Mouse (Mus musculus): Measurements from ENCODE around the gene Tbc1d8. TPM values are rescaled to one million over a fixed set of nuclear protein-coding genes. Genes with fewer than 3 reads are reported as not detected.

Gene Tbc1d8
- polyA plus RNA-seq, 1 experiment from 2014 or later = 18.0 TPM

DNA sequence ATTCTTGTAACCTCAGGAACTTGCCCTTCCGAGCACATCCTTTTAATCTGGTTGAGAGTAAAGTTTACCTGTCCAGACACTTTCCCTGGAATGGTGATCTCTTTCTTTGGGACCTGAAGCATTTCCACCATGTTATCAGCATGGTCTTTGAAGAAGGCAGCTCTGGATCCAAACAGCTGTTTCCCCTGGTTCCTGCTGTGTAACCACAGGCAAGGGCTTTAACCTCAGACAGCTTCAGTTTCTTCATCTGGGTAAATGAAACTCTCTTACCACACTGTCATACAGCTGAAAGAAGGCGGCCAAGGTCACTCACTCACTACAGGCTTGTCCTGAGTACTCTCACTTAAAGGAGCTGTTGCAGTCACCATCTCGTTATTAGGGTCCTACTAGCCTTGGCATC lies 8.8 kb upstream of the Tbc1d8 start:
- 65% methylated on average over 3 of the region's 3 CpGs for WGBS
- TF ChIP-seq CTCF (IDR thresholded peaks at IDR 0.05) (no peak), EP300 (IDR thresholded peaks at IDR 0.05) (no peak)
- no peak for ATAC-seq
- Histone ChIP-seq H3K27ac (ENCODE audit: low read length) (no peak overlapping the region), H3K36me3 (ENCODE audit: insufficient read depth, low read length) (no peaks in the 10 kb centered on the region), H3K4me1 (ENCODE audit: insufficient read depth, low read depth, low read length) (no peaks in the 10 kb centered on the region), H3K27me3 (replicated peaks; ENCODE audit: insufficient read depth, low read length) (no peaks in the 10 kb centered on the region), H3K4me3 (ENCODE audit: low read depth, low read length) (no peak overlapping the region), H3K9ac (replicated peaks; ENCODE audit: low read depth) (no peak overlapping the region), H3K9me3 (ENCODE audit: low read length) (no peaks in the 10 kb centered on the region), H3K4me2 (replicated peaks; ENCODE audit: low read depth, low read length) (no peak overlapping the region)
- DNase-seq (ENCODE audit: low spot score) = no peak

GRCm38 (mm10) chr1:39482115-39482815 lies 3.7 kb upstream of the Tbc1d8 start:
- ATAC-seq = no peak
- TF ChIP-seq EP300 (IDR thresholded peaks at IDR 0.05) = no peak
- TF ChIP-seq CTCF (IDR thresholded peaks at IDR 0.05) = no peak
- Histone ChIP-seq H3K27ac (ENCODE audit: low read length) (no peak overlapping the region), H3K9me3 (ENCODE audit: low read length) (no peaks in the 10 kb centered on the region), H3K4me1 (ENCODE audit: insufficient read depth, low read depth, low read length) (no peaks in the 10 kb centered on the region), H3K9ac (replicated peaks; ENCODE audit: low read depth) (no peak overlapping the region), H3K4me2 (replicated peaks; ENCODE audit: low read depth, low read length) (no peak overlapping the region), H3K4me3 (ENCODE audit: low read depth, low read length) (no peak overlapping the region), H3K36me3 (ENCODE audit: insufficient read depth, low read length) (no peaks in the 10 kb centered on the region), H3K27me3 (replicated peaks; ENCODE audit: insufficient read depth, low read length) (no peaks in the 10 kb centered on the region)
- no peak for DNase-seq (ENCODE audit: low spot score)
- WGBS = 53% methylated on average over 10 of the region's 10 CpGs

- no peaks in the 10 kb centered on the region for H3K9me3 ChIP-seq (ENCODE audit: low read length)
- no peak for ATAC-seq
- H3K9ac ChIP-seq (replicated peaks; ENCODE audit: low read depth) = no peak overlapping the region
- DNase-seq (ENCODE audit: low spot score) = no peak
- H3K36me3 ChIP-seq (ENCODE audit: insufficient read depth, low read length) = no peaks in the 10 kb centered on the region
- no peak for TF ChIP-seq CTCF (IDR thresholded peaks at IDR 0.05)
- TF ChIP-seq EP300 (IDR thresholded peaks at IDR 0.05) = no peak
- H3K4me1 ChIP-seq (ENCODE audit: insufficient read depth, low read depth, low read length) = 0 out of 2 replicates have a peak, but pooled peaks cover 2% of the 10 kb centered on the region
- no peaks in the 10 kb centered on the region for H3K27me3 ChIP-seq (replicated peaks; ENCODE audit: insufficient read depth, low read length)
- H3K4me3 ChIP-seq (ENCODE audit: low read depth, low read length) = peak overlapping the region; percentile 80; the same call in 1 of the 2 replicates
- WGBS = 63% methylated on average over 5 of the region's 5 CpGs
- H3K4me2 ChIP-seq (replicated peaks; ENCODE audit: low read depth, low read length) = peak overlapping the region; percentile 86; the same call in 1 of the 2 replicates
- no peak overlapping the region for H3K27ac ChIP-seq (ENCODE audit: low read length)
Measured at GRCm38 (mm10) chr1:39479254-39479653, 699 bp upstream of the Tbc1d8 start.

DNA sequence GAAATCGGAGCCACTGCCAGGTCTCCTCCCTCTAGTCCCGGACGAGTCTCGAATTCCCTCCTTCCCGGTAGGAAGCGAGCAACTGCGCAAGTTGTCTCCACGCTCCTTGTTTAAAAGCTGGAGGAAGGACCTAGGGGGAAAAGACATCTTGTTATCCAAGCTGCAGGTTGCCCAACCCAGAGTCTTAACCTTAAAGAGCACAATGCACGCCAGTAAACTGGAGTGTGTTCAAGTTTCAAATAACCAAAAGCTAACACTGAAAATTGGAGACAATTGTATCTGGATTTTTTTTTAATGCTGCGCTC lies 293 bp upstream of the Tbc1d8 start:
- WGBS = 4% methylated on average over 10 of the region's 10 CpGs
- peak overlapping the region; percentile 80 for H3K4me3 ChIP-seq (ENCODE audit: low read depth, low read length)
- no peak for ATAC-seq
- H3K4me1 ChIP-seq (ENCODE audit: insufficient read depth, low read depth, low read length) = 0 out of 2 replicates have a peak, but pooled peaks cover 2% of the 10 kb centered on the region
- peak; percentile 82 for TF ChIP-seq EP300 (IDR thresholded peaks at IDR 0.05)
- TF ChIP-seq CTCF (IDR thresholded peaks at IDR 0.05) = no peak
- H3K36me3 ChIP-seq (ENCODE audit: insufficient read depth, low read length) = no peaks in the 10 kb centered on the region
- no peaks in the 10 kb centered on the region for H3K9me3 ChIP-seq (ENCODE audit: low read length)
- no peak for DNase-seq (ENCODE audit: low spot score)
- no peaks in the 10 kb centered on the region for H3K27me3 ChIP-seq (replicated peaks; ENCODE audit: insufficient read depth, low read length)
- H3K9ac ChIP-seq (replicated peaks; ENCODE audit: low read depth) = no peak overlapping the region
- peak overlapping the region; percentile 86 for H3K4me2 ChIP-seq (replicated peaks; ENCODE audit: low read depth, low read length)
- H3K27ac ChIP-seq (ENCODE audit: low read length) = peak overlapping the region; percentile 94

GRCm38 (mm10) chr1:39477064-39477463 lies 1.5 kb downstream of the Tbc1d8 start:
- DNase-seq (ENCODE audit: low spot score) = no peak
- TF ChIP-seq CTCF (IDR thresholded peaks at IDR 0.05) (no peak), EP300 (IDR thresholded peaks at IDR 0.05) (no peak)
- Histone ChIP-seq H3K4me2 (replicated peaks; ENCODE audit: low read depth, low read length) (peak overlapping the region; percentile 86), H3K9me3 (ENCODE audit: low read length) (no peaks in the 10 kb centered on the region), H3K9ac (replicated peaks; ENCODE audit: low read depth) (peak overlapping the region; percentile 90), H3K36me3 (ENCODE audit: insufficient read depth, low read length) (no peaks in the 10 kb centered on the region), H3K4me1 (ENCODE audit: insufficient read depth, low read depth, low read length) (0 out of 2 replicates have a peak, but pooled peaks cover 2% of the 10 kb centered on the region), H3K27me3 (replicated peaks; ENCODE audit: insufficient read depth, low read length) (no peaks in the 10 kb centered on the region), H3K4me3 (ENCODE audit: low read depth, low read length) (peak overlapping the region; percentile 80), H3K27ac (ENCODE audit: low read length) (no peak overlapping the region)
- ATAC-seq = no peak
- 58% methylated on average over 5 of the region's 5 CpGs for WGBS

GRCm38 (mm10) chr1:39476341-39476740 lies 2.2 kb downstream of the Tbc1d8 start:
- 42% methylated on average over 1 of the region's 1 CpGs for whole genome bisulfite sequencing
- TF ChIP-seq EP300 (IDR thresholded peaks at IDR 0.05) (no peak), CTCF (IDR thresholded peaks at IDR 0.05) (no peak)
- peak overlapping the region; percentile 80 for H3K4me3 ChIP-seq (ENCODE audit: low read depth, low read length)
- H3K9me3 ChIP-seq (ENCODE audit: low read length) = no peaks in the 10 kb centered on the region
- no peak for DNase-seq (ENCODE audit: low spot score)
- H3K4me1 ChIP-seq (ENCODE audit: insufficient read depth, low read depth, low read length) = 0 out of 2 replicates have a peak, but pooled peaks cover 2% of the 10 kb centered on the region
- no peaks in the 10 kb centered on the region for H3K27me3 ChIP-seq (replicated peaks; ENCODE audit: insufficient read depth, low read length)
- H3K9ac ChIP-seq (replicated peaks; ENCODE audit: low read depth) = no peak overlapping the region
- H3K36me3 ChIP-seq (ENCODE audit: insufficient read depth, low read length) = no peaks in the 10 kb centered on the region
- no peak overlapping the region for H3K27ac ChIP-seq (ENCODE audit: low read length)
- no peak for ATAC-seq
- H3K4me2 ChIP-seq (replicated peaks; ENCODE audit: low read depth, low read length) = peak overlapping the region; percentile 86
